Mouse (Mus musculus) heart, embryonic 12.5 days (tissue): ENCODE data around the gene Diablo. TPM values are rescaled to one million over a fixed set of nuclear protein-coding genes. Genes with fewer than 3 reads are reported as not detected.
"Not testable (repeated sequence)": the region's sequence is repeated elsewhere in the genome, so short reads cannot be mapped to it uniquely, and the experiment has no call there.

Experiments used
- ATAC-seq: fragments of 200-750 bp; cut with Nextera tagmentation; 2 replicates; pipeline ENCODE4 v1.8.0; 2017; ENCODE audit warnings: moderate TSS enrichment, moderate library complexity; ENCODE audit not compliant: insufficient number of reproducible peaks, low FRiP score
- H3K27ac ChIP-seq: fragments of 300-500 bp; sonication (generic); 2 replicates; pipeline ENCODE4 v1.5.1; 2016; ENCODE audit warnings: mild to moderate bottlenecking, moderate library complexity; ENCODE audit not compliant: poor library complexity, severe bottlenecking
- H3K27me3 ChIP-seq: fragments of 300-500 bp; sonication (generic); replicated peaks from 2 replicates; pipeline ENCODE4 v1.6.1; 2016; ENCODE audit warnings: mild to moderate bottlenecking, moderate library complexity
- H3K36me3 ChIP-seq: fragments of 300-500 bp; sonication (generic); 2 replicates; pipeline ENCODE4 v1.6.1; 2016; ENCODE audit warnings: mild to moderate bottlenecking, moderate library complexity
- H3K4me1 ChIP-seq: fragments of 300-500 bp; sonication (generic); replicated peaks from 2 replicates; pipeline ENCODE4 v1.6.1; 2016; ENCODE audit warnings: mild to moderate bottlenecking
- H3K4me2 ChIP-seq: fragments of 300-500 bp; sonication (generic); 2 replicates; pipeline ENCODE4 v1.6.1; 2016; ENCODE audit warnings: mild to moderate bottlenecking, moderate library complexity
- H3K4me3 ChIP-seq: fragments of 300-500 bp; sonication (generic); 2 replicates; pipeline ENCODE4 v1.5.1; 2016; ENCODE audit warnings: mild to moderate bottlenecking
- H3K9ac ChIP-seq: fragments of 300-500 bp; sonication (generic); 2 replicates; pipeline ENCODE4 v1.6.1; 2016; ENCODE audit warnings: mild to moderate bottlenecking, moderate library complexity
- H3K9me3 ChIP-seq: fragments of 300-500 bp; sonication (generic); replicated peaks from 2 replicates; pipeline ENCODE4 v1.6.1; 2016; ENCODE audit warnings: mild to moderate bottlenecking, moderate library complexity
- WGBS: fragments of 180-500 bp; shearing (Covaris S2); methylation state at CpG from one replicate; pipeline ENCODE4 v1.1.7; 2016; 5-methylcytosine and 5-hydroxymethylcytosine counted together
- polyA plus RNA-seq: library from polyadenylated mRNA; unstranded; fragments of >200 nt; fragmentation: Nextera tagmentation; extraction: Ambion mirVana; gene quantifications from 2 replicates; pipeline ENCODE4 v1.2.1, GENCODE M21; 2016

Gene Diablo
- polyA plus RNA-seq, 1 experiment from 2014 or later = 90.5 TPM

DNA sequence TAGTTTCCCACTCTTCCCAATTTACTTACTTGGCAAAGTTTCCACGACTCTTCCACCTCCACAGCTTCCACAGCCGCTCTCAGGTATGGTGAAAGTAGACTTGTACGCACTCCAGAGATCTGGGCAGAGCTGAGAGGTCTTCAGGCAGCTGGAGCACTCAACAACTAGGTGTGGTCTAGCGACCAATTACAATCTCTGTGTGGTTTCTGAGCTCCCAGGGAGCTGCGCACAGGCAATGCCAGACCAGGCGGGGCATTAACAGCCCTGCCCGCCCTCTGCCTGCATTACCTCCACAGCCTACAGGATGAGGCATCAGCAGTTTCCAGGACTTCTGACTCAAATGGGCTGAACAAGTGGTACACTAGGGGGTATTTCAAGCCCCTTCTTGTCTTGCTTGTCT lies 1.3 kb upstream of the Diablo start, which contains the start of gene Gm49027:
Gm49027 (minus strand) TSS at position 208 of the 400 bp plus-strand sequence.
- ATAC-seq = no peak
- 80% methylated on average over 7 of the region's 7 CpGs for WGBS
- no peaks in the 10 kb centered on the region for H3K9me3 ChIP-seq
- peak within 1 kb of the TSS; percentile 99 for H3K4me3 ChIP-seq
- no peak within 1 kb of the TSS for H3K9ac ChIP-seq
- H3K4me2 ChIP-seq = peak within 1 kb of the TSS; percentile 99
- H3K27ac ChIP-seq = no peak within 1 kb of the TSS
- no peaks in the 10 kb centered on the region for H3K27me3 ChIP-seq
- peaks cover 29% of the 10 kb centered on the region for H3K36me3 ChIP-seq
- H3K4me1 ChIP-seq = peaks cover 14% of the 10 kb centered on the region

DNA sequence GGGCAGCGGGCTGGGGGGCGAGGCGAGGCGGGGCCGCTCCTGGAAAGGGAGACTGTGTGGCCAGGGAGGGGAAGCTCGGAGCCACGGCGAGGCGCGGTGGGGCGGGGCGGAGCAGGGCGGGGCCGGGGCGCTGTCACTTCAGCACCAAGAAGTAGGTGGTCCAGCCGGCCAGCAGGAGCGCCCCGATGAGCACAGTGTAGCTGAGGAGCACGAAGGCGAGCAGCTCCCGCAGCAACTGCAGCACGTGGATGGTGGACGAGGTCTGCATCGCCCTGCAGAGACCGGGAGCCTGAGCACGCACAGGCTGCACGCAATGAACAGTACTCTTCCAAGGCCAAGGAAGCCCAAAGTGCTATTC lies 396 bp upstream of the Diablo start:
- Histone ChIP-seq H3K9ac (no peak overlapping the region), H3K27me3 (no peaks in the 10 kb centered on the region)
- peak; percentile 96 for ATAC-seq

DNA sequence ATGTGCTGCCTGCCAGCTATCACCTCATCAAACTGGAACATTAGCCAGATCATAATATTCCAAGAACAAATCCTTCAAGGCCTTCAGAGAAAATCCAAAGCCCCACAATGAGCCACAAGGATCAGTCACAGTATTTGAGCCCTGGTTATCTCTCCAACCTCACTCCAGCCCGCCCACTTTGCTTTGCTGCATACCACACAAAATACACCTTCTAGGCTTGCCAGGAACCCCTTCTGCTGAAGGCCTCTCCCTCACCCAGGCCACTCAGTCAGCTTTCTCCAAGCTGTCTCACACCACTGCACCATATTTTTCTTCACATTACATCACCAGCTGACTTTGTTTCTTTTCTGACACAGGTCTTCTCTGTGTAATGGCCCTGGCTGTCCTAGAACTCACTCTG lies 1.8 kb downstream of the Diablo start:
- Histone ChIP-seq H3K9me3 (no peaks in the 10 kb centered on the region), H3K27ac (no peak overlapping the region), H3K4me2 (no peak overlapping the region), H3K27me3 (no peaks in the 10 kb centered on the region), H3K4me3 (no peak overlapping the region), H3K36me3 (peaks cover 24% of the 10 kb centered on the region), H3K9ac (no peak overlapping the region), H3K4me1 (peaks cover 14% of the 10 kb centered on the region)
- 71% methylated on average over 1 of the region's 1 CpGs for WGBS
- ATAC-seq = no peak

More for the DNA sequence above, 396 bp upstream of the Diablo start:
- Histone ChIP-seq H3K27ac (no peak overlapping the region), H3K4me1 (peaks cover 14% of the 10 kb centered on the region), H3K36me3 (peaks cover 20% of the 10 kb centered on the region), H3K4me3 (peak overlapping the region; percentile 99), H3K4me2 (peak overlapping the region; percentile 99), H3K9me3 (no peaks in the 10 kb centered on the region)
- WGBS = under 1% methylated on average over 18 of the region's 27 CpGs

DNA sequence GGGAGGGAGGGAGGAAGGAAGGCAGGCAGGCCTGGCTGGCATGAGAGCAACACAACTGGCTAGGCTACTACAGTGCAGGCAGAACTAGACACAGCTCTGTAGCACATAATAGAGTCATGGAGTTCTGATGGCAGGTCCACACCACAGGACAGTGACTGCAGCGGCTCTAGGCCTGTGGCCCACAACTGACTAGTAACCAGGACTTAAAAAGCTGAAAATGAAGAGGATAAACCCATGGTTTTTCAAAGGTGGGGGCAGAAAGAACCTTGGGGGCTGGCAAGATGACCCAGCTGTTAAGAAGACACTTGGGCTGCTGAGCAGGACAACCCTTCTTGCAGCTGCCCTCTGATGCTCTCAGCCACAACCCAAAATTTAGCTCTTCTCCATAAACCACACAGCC lies 2.4 kb downstream of the Diablo start:
- Histone ChIP-seq H3K9ac (no peak overlapping the region), H3K27me3 (no peaks in the 10 kb centered on the region), H3K9me3 (no peaks in the 10 kb centered on the region), H3K4me1 (peaks cover 14% of the 10 kb centered on the region), H3K4me2 (no peak overlapping the region), H3K36me3 (peaks cover 29% of the 10 kb centered on the region), H3K27ac (no peak overlapping the region), H3K4me3 (no peak overlapping the region)
- WGBS = 92% methylated on average over 1 of the region's 1 CpGs
- no peak for ATAC-seq

DNA sequence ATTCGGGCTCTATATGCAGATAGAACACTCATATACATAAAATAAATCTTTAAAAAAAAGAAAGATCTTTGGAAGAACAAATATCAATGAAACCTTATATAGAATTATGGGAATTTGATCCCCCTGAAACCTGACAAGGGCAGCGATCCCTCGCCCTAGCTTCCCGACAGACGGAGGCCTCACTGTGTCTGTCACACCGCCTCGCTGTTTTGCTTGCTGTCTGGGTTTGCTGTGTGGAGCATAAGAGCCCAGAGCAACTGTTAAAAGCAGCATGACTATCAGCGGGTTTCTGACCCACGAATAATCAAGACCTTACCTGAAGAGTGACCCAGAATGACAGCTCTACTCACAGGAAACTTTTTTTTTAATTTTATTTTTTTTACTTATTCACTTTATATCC lies 3.3 kb downstream of the Diablo start:
- no peak overlapping the region for H3K4me2 ChIP-seq
- H3K27me3 ChIP-seq = no peaks in the 10 kb centered on the region
- H3K27ac ChIP-seq = no peak overlapping the region
- ATAC-seq = no peak
- peaks cover 14% of the 10 kb centered on the region for H3K4me1 ChIP-seq
- H3K4me3 ChIP-seq = no peak overlapping the region
- 86% methylated on average over 9 of the region's 9 CpGs for WGBS
- H3K36me3 ChIP-seq = peaks cover 39% of the 10 kb centered on the region
- no peak overlapping the region for H3K9ac ChIP-seq
- H3K9me3 ChIP-seq = no peaks in the 10 kb centered on the region

DNA sequence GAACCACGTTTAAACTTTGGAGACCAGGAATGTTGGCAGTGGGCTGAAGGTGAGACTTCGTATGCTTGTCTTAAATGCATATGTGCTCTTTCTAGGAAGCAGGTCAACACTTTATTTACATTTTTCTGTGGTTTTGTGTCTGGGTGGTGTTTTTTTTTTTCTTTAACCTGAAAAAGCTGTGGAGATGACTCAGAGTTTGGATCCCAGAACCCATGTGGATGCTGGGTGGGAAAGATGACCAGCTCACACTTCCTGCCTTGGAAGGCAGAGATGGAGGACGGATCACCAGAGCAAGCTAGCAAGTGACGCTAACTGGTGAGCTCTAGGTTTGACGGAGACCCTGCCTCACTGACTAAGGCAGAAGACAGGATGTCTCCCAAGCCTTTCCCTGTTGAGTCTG lies 9.1 kb downstream of the Diablo start:
- H3K4me1 ChIP-seq = no peaks in the 10 kb centered on the region
- H3K27ac ChIP-seq = no peak overlapping the region
- H3K9me3 ChIP-seq = no peaks in the 10 kb centered on the region
- H3K27me3 ChIP-seq = peaks cover 14% of the 10 kb centered on the region; the same call in 1 of the 2 replicates
- peaks cover 74% of the 10 kb centered on the region for H3K36me3 ChIP-seq
- 80% methylated on average over 5 of the region's 5 CpGs for WGBS
- no peak for ATAC-seq
- H3K4me3 ChIP-seq = no peak overlapping the region
- no peak overlapping the region for H3K9ac ChIP-seq
- no peak overlapping the region for H3K4me2 ChIP-seq

DNA sequence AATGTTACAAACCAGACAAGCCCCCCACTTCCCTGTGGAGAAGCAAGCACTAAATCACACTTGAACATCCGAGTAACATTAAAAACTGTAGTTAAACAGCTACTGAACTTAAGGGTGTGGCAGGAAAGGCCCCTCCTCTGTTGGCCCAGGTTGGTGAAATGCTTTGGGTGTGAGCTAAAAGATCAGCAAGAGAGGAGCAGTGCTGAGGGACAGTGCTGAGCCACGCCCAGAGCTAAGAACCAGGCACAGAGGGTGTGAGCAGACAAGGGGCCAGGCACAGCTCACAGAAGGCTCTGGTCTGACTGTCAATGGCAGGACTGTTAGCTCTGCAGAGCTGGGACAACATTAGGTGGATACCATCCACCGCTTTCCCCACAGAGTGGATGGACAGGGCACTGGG lies 11.9 kb downstream of the Diablo start:
- Histone ChIP-seq H3K36me3 (peaks cover 54% of the 10 kb centered on the region), H3K27me3 (peaks cover 38% of the 10 kb centered on the region), H3K4me2 (no peak overlapping the region), H3K4me3 (no peak overlapping the region), H3K27ac (no peak overlapping the region), H3K9ac (no peak overlapping the region), H3K4me1 (peaks cover 13% of the 10 kb centered on the region; the same call in 1 of the 2 replicates), H3K9me3 (no peaks in the 10 kb centered on the region)
- 63% methylated on average over 3 of the region's 3 CpGs for whole genome bisulfite sequencing
- ATAC-seq = no peak

DNA sequence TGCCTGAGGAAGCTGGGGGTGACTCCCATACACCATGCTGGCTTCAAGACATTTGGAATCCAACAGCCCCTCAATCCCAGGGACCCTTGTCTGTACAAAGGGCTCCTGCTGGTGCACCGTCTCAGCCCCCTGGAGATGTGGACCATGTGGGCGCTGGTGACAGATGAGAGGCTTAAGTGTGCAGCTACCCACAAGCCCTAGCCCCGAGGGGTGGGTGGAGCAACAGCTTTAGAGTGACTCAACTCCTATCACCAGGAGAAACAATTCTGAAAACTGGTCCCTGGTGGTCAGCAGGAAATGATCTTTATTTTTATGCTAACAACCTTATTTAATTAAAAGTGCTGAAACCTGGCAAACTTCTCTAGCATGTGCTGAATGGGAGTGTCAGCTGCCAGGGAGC lies 12.6 kb downstream of the Diablo start:
- not testable (repeated sequence) for H3K9me3 ChIP-seq, H3K4me3 ChIP-seq, ATAC-seq, H3K9ac ChIP-seq, H3K27ac ChIP-seq, H3K4me2 ChIP-seq
- H3K4me1 ChIP-seq = peaks cover 13% of the 10 kb centered on the region; the same call in 1 of the 2 replicates
- peaks cover 45% of the 10 kb centered on the region for H3K27me3 ChIP-seq
- H3K36me3 ChIP-seq = peaks cover 47% of the 10 kb centered on the region
- 68% methylated on average over 3 of the region's 3 CpGs for WGBS

DNA sequence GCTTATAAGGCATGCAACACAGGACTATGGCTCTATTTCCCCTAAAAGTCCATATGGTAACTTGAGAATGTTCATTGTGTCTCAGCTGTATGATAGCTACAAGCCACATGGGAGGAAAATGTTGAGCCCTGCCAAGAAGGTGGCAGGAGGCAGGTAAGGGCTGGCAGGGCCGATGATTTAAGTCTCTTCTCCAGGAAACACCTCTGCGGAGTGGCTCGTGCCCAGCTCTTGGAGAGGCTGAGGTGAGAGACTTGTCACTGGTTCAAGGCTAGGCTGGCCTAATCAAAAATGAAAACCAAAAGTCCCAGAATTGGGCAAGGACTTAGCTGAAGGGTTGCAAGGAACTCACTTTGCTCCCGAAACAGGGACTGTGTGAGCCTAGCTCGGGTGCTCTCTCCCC lies 13.8 kb downstream of the Diablo start, which contains the start of gene B3gnt4:
B3gnt4 (plus strand) TSS at position 301 of the 400 bp plus-strand sequence.
- Histone ChIP-seq H3K9ac (no peak within 1 kb of the TSS), H3K36me3 (peaks cover 34% of the 10 kb centered on the region), H3K27me3 (peaks cover 51% of the 10 kb centered on the region), H3K4me2 (no peak within 1 kb of the TSS), H3K27ac (no peak within 1 kb of the TSS), H3K4me3 (no peak within 1 kb of the TSS), H3K4me1 (peaks cover 13% of the 10 kb centered on the region; the same call in 1 of the 2 replicates), H3K9me3 (no peaks in the 10 kb centered on the region)
- whole genome bisulfite sequencing = 84% methylated on average over 5 of the region's 5 CpGs
- no peak for ATAC-seq

DNA sequence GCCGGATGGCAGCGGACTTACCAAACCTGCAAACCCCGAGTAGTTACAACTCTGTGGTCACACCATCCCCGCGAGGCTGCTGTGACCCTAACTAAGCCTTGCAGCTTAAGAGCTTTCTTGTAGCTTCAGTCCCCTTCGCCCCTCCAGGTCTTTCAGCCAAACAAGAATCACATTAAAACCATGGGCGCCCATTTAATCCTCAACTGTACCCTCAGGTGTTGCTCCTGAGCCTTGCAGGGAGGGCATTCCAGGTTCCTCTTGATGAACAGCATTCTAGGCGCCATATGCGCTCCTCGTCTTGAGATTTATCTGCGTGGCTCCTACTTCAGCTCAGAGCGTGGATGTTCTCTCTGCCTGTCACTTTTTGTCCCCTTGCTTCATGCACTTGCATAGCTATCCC lies 15.1 kb downstream of the Diablo start:
- Histone ChIP-seq H3K4me2 (peak overlapping the region; percentile 88), H3K9me3 (no peaks in the 10 kb centered on the region), H3K36me3 (peaks cover 28% of the 10 kb centered on the region), H3K9ac (peak overlapping the region; percentile 69), H3K4me1 (peaks cover 13% of the 10 kb centered on the region; the same call in 1 of the 2 replicates), H3K27me3 (peaks cover 58% of the 10 kb centered on the region), H3K27ac (no peak overlapping the region), H3K4me3 (peak overlapping the region; percentile 68)
- ATAC-seq = no peak
- WGBS = 7% methylated on average over 12 of the region's 12 CpGs

DNA sequence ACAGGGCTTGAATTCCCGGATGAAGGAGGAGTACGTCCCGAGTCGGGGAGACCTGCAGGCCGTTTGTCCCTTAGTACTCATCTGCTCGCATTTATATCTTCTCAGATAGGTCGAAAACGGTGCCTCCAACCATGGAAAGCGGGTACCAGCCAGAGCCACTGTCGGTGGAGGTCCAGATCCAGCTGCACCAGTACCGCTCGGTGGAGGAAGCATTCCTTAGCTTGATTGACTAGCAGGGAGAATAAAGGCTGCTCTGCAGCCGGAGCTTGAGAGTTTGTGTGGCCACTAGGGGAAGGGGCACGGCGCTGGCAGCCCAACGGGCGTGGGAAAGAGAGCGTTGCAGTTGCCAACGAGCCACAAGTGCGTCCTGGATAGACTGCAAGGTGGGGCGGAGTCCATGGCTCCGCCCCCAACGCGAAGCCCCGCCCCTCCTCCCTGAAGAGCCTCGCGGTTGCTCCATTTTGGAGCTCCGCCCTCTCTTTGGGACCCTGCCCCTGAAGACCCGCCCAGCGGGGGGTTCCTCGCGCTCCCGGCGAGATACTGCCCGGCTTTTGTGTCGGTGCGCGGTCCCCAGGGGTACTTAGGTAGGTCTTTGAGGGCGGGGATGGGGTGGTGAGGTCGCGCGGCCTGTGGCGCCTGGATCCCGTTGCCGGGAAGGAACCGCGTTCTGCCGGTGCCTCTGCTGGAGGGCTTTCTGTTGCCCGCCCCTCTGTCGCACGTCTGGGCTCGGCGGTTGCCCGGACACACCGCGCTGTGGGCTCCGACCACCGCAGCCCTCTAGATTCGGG lies 15.8 kb downstream of the Diablo start:
- Histone ChIP-seq H3K36me3 (peaks cover 24% of the 10 kb centered on the region), H3K9me3 (no peaks in the 10 kb centered on the region), H3K4me1 (peaks cover 13% of the 10 kb centered on the region; the same call in 1 of the 2 replicates), H3K9ac (peak overlapping the region; percentile 69), H3K4me2 (peak overlapping the region; percentile 88), H3K27ac (no peak overlapping the region), H3K27me3 (peaks cover 61% of the 10 kb centered on the region), H3K4me3 (peak overlapping the region; percentile 68)
- peak; percentile 90 for ATAC-seq
- WGBS = under 1% methylated on average over 58 of the region's 59 CpGs
